In the genomic region with DNA sequence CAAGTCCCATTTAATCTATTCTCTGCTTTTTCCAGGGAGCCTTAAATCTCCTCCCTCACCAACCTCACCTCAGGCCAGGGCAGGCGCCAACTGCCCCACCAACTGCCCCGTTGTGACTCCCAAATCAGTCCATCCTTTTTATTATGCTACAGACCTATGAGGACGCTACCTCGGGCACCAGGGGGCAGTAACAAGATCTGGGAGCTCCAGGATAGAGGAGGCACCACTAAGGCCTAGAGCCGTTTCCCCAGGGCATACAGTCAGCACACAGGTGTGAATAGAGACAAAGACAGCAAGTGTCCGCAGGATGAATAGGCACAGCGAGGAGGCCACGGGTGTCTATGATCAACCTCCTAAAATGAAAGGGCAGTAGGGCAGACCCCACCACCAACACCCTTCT, we compare ENCODE assay signal across 9 mouse cellular contexts. TPM values are rescaled to one million over a fixed set of nuclear protein-coding genes. Genes with fewer than 3 reads are reported as not detected.
DNase-seq lines count a peak whose midpoint lies in the region; ATAC-seq and TF ChIP-seq lines count a peak whose summit lies in the region.
"Had no signal": no experiment of that assay in that cellular context is flagged by ENCODE, and none has a peak within 500 bp of the region (broad histone marks: within the 10 kb centered on the region; RNA-seq: fewer than 3 reads in every experiment).

No protein-coding gene starts in this region.

- WGBS in thymus, adult 2 months = 62% methylated on average over 8 of the region's 8 CpGs
- 57% methylated on average over 8 of the region's 8 CpGs for WGBS in intestine, embryonic 16.5 days
- WGBS in lung, postnatal 0 days = 48% methylated on average over 8 of the region's 8 CpGs

- no peak for TF ChIP-seq CTCF in thymus, adult 2 months (IDR thresholded peaks at IDR 0.05; ENCODE audit: borderline replicate concordance, control insufficient read depth, extremely low read depth, insufficient read depth, low read length, poor library complexity)
- TF ChIP-seq CTCF in lung, postnatal 0 days (IDR thresholded peaks at IDR 0.05) = peak; percentile 71

- DNase-seq in cerebellum, postnatal 10 days = peak; percentile 55 to 63
- no peak for DNase-seq in cerebellum, adult 11 months
- peak; percentile 19 for DNase-seq in thymus, adult 2 months
- DNase-seq in thymus, postnatal 0 days (ENCODE audit: low spot score) = no peak
- peak; percentile 70 for DNase-seq in lung, postnatal 0 days (ENCODE audit: low spot score)
- no peak for DNase-seq in yolk sac, embryonic 10.5 days (ENCODE audit: low spot score)

- H3K9ac ChIP-seq in intestine, embryonic 16.5 days (ENCODE audit: low read depth, low read length) = no peak overlapping the region
- no peak overlapping the region for H3K9ac ChIP-seq in lung, postnatal 0 days (replicated peaks; ENCODE audit: low read depth)
- H3K9ac ChIP-seq: hindbrain, embryonic 15.5 days had no signal

- no peak for TF ChIP-seq EP300 in lung, postnatal 0 days (IDR thresholded peaks at IDR 0.05)

- no peaks in the 10 kb centered on the region for H3K36me3 ChIP-seq in thymus, adult 2 months (ENCODE audit: control insufficient read depth, insufficient read depth, low read length)
- H3K36me3 ChIP-seq in intestine, embryonic 16.5 days (ENCODE audit: control insufficient read depth, insufficient read depth, low read length) = peaks cover 4% of the 10 kb centered on the region; the same call in 1 of the 2 replicates
- H3K36me3 ChIP-seq in lung, postnatal 0 days (ENCODE audit: insufficient read depth, low read length) = no peaks in the 10 kb centered on the region
- H3K36me3 ChIP-seq: hindbrain, embryonic 15.5 days had no signal

- H3K27ac ChIP-seq in thymus, adult 2 months (ENCODE audit: control insufficient read depth, insufficient read depth, low read length) = no peak overlapping the region
- peak overlapping the region; percentile 37; the same call in 1 of the 2 replicates for H3K27ac ChIP-seq in intestine, embryonic 16.5 days (ENCODE audit: low read length)
- peak overlapping the region; percentile 66 for H3K27ac ChIP-seq in lung, postnatal 0 days (ENCODE audit: low read length)
- H3K27ac ChIP-seq: hindbrain, embryonic 15.5 days had no signal

- H3K9me3 ChIP-seq in intestine, embryonic 16.5 days (ENCODE audit: control insufficient read depth, low read length) = no peaks in the 10 kb centered on the region
- no peaks in the 10 kb centered on the region for H3K9me3 ChIP-seq in lung, postnatal 0 days (ENCODE audit: low read length)
- H3K9me3 ChIP-seq: hindbrain, embryonic 15.5 days had no signal

- ATAC-seq in intestine, embryonic 16.5 days = no peak
- ATAC-seq in lung, postnatal 0 days = no peak
- no peak for ATAC-seq in frontal cortex, adult (ENCODE audit: low TSS enrichment)

- no peaks in the 10 kb centered on the region for H3K27me3 ChIP-seq in thymus, adult 2 months (ENCODE audit: control insufficient read depth, insufficient read depth, low read length)
- H3K27me3 ChIP-seq in intestine, embryonic 16.5 days (replicated peaks; ENCODE audit: control insufficient read depth, insufficient read depth, low read length) = no peaks in the 10 kb centered on the region
- H3K27me3 ChIP-seq in lung, postnatal 0 days (replicated peaks; ENCODE audit: insufficient read depth, low read length) = no peaks in the 10 kb centered on the region
- H3K27me3 ChIP-seq: hindbrain, embryonic 15.5 days had no signal

- no peak for TF ChIP-seq POLR2A in thymus, adult 2 months (IDR thresholded peaks at IDR 0.05; ENCODE audit: control insufficient read depth, extremely low read depth, insufficient read depth, low read length, poor library complexity)

- H3K4me3 ChIP-seq in thymus, adult 2 months (ENCODE audit: control insufficient read depth, insufficient read depth, low read length) = no peak overlapping the region
- H3K4me3 ChIP-seq in intestine, embryonic 16.5 days (ENCODE audit: low read length) = no peak overlapping the region
- H3K4me3 ChIP-seq in lung, postnatal 0 days (ENCODE audit: low read depth, low read length) = no peak overlapping the region
- H3K4me3 ChIP-seq: hindbrain, embryonic 15.5 days had no signal

- H3K4me2 ChIP-seq in intestine, embryonic 16.5 days (ENCODE audit: low read depth, low read length) = no peak overlapping the region; the same call in 1 of the 2 replicates
- no peak overlapping the region for H3K4me2 ChIP-seq in lung, postnatal 0 days (replicated peaks; ENCODE audit: low read depth, low read length)
- H3K4me2 ChIP-seq: hindbrain, embryonic 15.5 days had no signal

- H3K4me1 ChIP-seq in thymus, adult 2 months (replicated peaks; ENCODE audit: control insufficient read depth, insufficient read depth, low read length) = no peaks in the 10 kb centered on the region
- H3K4me1 ChIP-seq in intestine, embryonic 16.5 days (ENCODE audit: control insufficient read depth, insufficient read depth, low read length) = peaks cover 45% of the 10 kb centered on the region
- peaks cover 15% of the 10 kb centered on the region for H3K4me1 ChIP-seq in lung, postnatal 0 days (ENCODE audit: insufficient read depth, low read depth, low read length)

RNA-seq across cellular contexts. Expression of gene Arhgef17, which starts 23.3 kb away (rescaled TPM):
- 8.1 and 11.1 TPM in 2 replicates for polyA plus RNA-seq in thymus, adult 2 months (2012; rRNA removed)
- 1.0 and 1.1 TPM in 2 replicates for polyA plus RNA-seq in thymus, postnatal 0 days (2015; fragmentation: Nextera tagmentation; extraction: Ambion mirVana)
- 4.1 and 4.6 TPM in 2 replicates for polyA plus RNA-seq in intestine, embryonic 16.5 days (2015; fragmentation: Nextera tagmentation; extraction: Ambion mirVana)
- polyA plus RNA-seq in lung, postnatal 0 days (2015; fragmentation: Nextera tagmentation; extraction: Ambion mirVana) = 5.8 and 7.0 TPM in 2 replicates

RNA-seq across cellular contexts. Expression of gene Relt, which starts 45.3 kb away (rescaled TPM):
- 77.5 and 82.0 TPM in 2 replicates for polyA plus RNA-seq in thymus, adult 2 months (2012; rRNA removed)
- 12.3 and 12.9 TPM in 2 replicates for polyA plus RNA-seq in thymus, postnatal 0 days (2015; fragmentation: Nextera tagmentation; extraction: Ambion mirVana)
- polyA plus RNA-seq in intestine, embryonic 16.5 days (2015; fragmentation: Nextera tagmentation; extraction: Ambion mirVana) = 2.4 and 3.8 TPM in 2 replicates
- 2.8 and 3.8 TPM in 2 replicates for polyA plus RNA-seq in lung, postnatal 0 days (2015; fragmentation: Nextera tagmentation; extraction: Ambion mirVana)

Comparison
In these comparisons a context has a peak if more than half of its experiments do, and no peak if none do; other contexts are left out.
1. DNase-seq: peak in cerebellum, postnatal 10 days (2 of 2), thymus, adult 2 months (single experiment) and lung, postnatal 0 days (single experiment); none in cerebellum, adult 11 months (single experiment), thymus, postnatal 0 days (single experiment) and yolk sac, embryonic 10.5 days (single experiment).